Mouse (Mus musculus) hindlimb bud, embryonic 11.5 days (tissue): ENCODE results near the gene Rab34.

Experiments
- DNase-seq: peaks from one replicate; pipeline ENCODE4 v3.0.0-alpha.2; 2012; ENCODE audit warnings: low read depth, low spot score; ENCODE audit errors: extremely low spot score

Gene Rab34

GRCm38 (mm10) chr11:78164924-78165760 lies 23.1 kb upstream of the Rab34 start, which contains the start of gene Traf4:
TSS of gene Traf4 (minus strand) at chr11:78165589.
- no peak for DNase-seq

GRCm38 (mm10) chr11:78165761-78166109 lies 22.5 kb upstream of the Rab34 start:
- no peak for DNase-seq

- DNase-seq, result no peak
Observed at GRCm38 (mm10) chr11:78166161-78166560, 22.1 kb upstream of the Rab34 start.

- no peak for DNase-seq
Observed at GRCm38 (mm10) chr11:78166640-78167039, 21.6 kb upstream of the Rab34 start.

- DNase-seq, result no peak
Observed at GRCm38 (mm10) chr11:78167257-78167959, 20.8 kb upstream of the Rab34 start.

- DNase-seq, result no peak
Observed at GRCm38 (mm10) chr11:78168541-78169468, 19.4 kb upstream of the Rab34 start.

GRCm38 (mm10) chr11:78170306-78170705 lies 17.9 kb upstream of the Rab34 start:
- DNase-seq, result no peak

- DNase-seq, result no peak
Observed at GRCm38 (mm10) chr11:78171328-78171727, 16.9 kb upstream of the Rab34 start.

- DNase-seq, result no peak
Observed at GRCm38 (mm10) chr11:78172034-78172747, 16.0 kb upstream of the Rab34 start.

- no peak for DNase-seq
Observed at GRCm38 (mm10) chr11:78172748-78173383, 15.4 kb upstream of the Rab34 start.

GRCm38 (mm10) chr11:78174506-78174905 lies 13.7 kb upstream of the Rab34 start:
- DNase-seq, result no peak

GRCm38 (mm10) chr11:78175771-78176401 lies 12.3 kb upstream of the Rab34 start:
- DNase-seq, result no peak

- DNase-seq, result no peak
Observed at GRCm38 (mm10) chr11:78176402-78176862, 11.8 kb upstream of the Rab34 start, which contains the start of the genes Nek8 and Tlcd1. TSS of gene Nek8 (minus strand) at chr11:78176675. TSS of gene Tlcd1 (plus strand) at chr11:78176711.

- no peak for DNase-seq
Observed at GRCm38 (mm10) chr11:78176905-78177331, 11.3 kb upstream of the Rab34 start.

- DNase-seq, result no peak
Observed at GRCm38 (mm10) chr11:78177437-78177836, 10.8 kb upstream of the Rab34 start.

- peak; percentile 89 for DNase-seq
Observed at GRCm38 (mm10) chr11:78177903-78178858, 10.0 kb upstream of the Rab34 start.

- DNase-seq, result no peak
Observed at GRCm38 (mm10) chr11:78178859-78179437, 9.3 kb upstream of the Rab34 start.
